Mouse (Mus musculus): ENCODE data around the gene Mipol1. TPM values are rescaled to one million over a fixed set of nuclear protein-coding genes. Genes with fewer than 3 reads are reported as not detected.

Mipol1 gene
- polyA plus RNA-seq, 1 experiment from 2014 or later = 5.8 TPM

GRCm38 (mm10) chr12:57536056-57536908 lies 306.1 kb downstream of the Mipol1 start:
- ATAC-seq (ENCODE audit: insufficient read depth, low FRiP score, low TSS enrichment) = no peak
- Histone ChIP-seq H3K27ac (ENCODE audit: low read depth, low read length) (no peak overlapping the region), H3K9ac (ENCODE audit: low read length) (no peak overlapping the region)

DNA sequence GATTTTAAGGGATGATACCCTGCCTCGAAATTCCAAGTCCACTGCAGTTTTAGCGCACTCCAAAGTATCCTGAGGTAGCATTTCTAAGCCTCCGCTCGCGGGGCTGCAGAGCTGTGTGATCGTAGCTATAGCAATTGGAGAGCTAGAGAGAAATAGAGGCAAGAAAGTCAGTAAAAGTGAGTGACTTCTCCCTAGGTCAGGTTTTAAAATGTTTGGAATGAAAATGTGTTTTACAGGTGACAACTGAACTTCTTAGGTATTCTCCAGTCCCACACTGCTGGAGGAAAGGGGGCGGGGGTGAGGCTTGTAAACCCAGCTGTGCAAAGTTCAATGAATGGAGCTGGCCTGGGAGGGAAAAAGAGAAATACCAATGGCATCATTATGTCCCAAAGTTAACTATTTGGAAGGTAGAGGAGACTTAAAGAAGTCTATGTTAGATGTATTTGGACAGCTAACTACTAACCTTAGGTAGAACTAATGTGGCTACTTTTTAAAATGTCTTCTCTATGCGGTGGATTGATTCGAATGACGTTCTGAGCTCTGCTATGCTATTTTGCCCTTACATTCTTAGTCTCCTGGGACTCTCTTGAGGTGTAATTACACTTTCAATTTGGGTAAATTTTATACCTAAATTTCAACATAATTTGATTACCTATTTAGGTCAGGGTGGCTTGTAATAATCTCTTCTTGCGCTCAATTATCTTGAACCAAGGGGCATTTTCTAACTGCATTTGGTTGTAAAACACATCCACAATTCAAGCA lies 306.9 kb downstream of the Mipol1 start:
- Histone ChIP-seq H3K9ac (ENCODE audit: low read length) (no peak overlapping the region), H3K27ac (ENCODE audit: low read depth, low read length) (no peak overlapping the region), H3K36me3 (ENCODE audit: control insufficient read depth, insufficient read depth, low read length) (no peaks in the 10 kb centered on the region), H3K27me3 (ENCODE audit: control insufficient read depth, insufficient read depth, low read length) (peaks cover 85% of the 10 kb centered on the region), H3K4me1 (ENCODE audit: control insufficient read depth, insufficient read depth, low read length) (peaks cover 18% of the 10 kb centered on the region), H3K4me2 (ENCODE audit: low read depth) (no peak overlapping the region), H3K9me3 (ENCODE audit: control insufficient read depth, low read length) (no peaks in the 10 kb centered on the region), H3K4me3 (ENCODE audit: low read depth, low read length) (no peak overlapping the region)
- ATAC-seq (ENCODE audit: insufficient read depth, low FRiP score, low TSS enrichment) (no peak), DNase-seq (ENCODE audit: low spot score) (no peak)
- 2% methylated on average over 11 of the region's 11 CpGs for WGBS

More at GRCm38 (mm10) chr12:57536056-57536908, 306.1 kb downstream of the Mipol1 start:
- H3K36me3 ChIP-seq (ENCODE audit: control insufficient read depth, insufficient read depth, low read length) = no peaks in the 10 kb centered on the region
- H3K9me3 ChIP-seq (ENCODE audit: control insufficient read depth, low read length) = no peaks in the 10 kb centered on the region
- DNase-seq (ENCODE audit: low spot score) = peak; percentile 53
- 1% methylated on average over 25 of the region's 25 CpGs for WGBS
- H3K4me3 ChIP-seq (ENCODE audit: low read depth, low read length) = no peak overlapping the region
- peaks cover 18% of the 10 kb centered on the region for H3K4me1 ChIP-seq (ENCODE audit: control insufficient read depth, insufficient read depth, low read length)
- H3K4me2 ChIP-seq (ENCODE audit: low read depth) = no peak overlapping the region
- peaks cover 85% of the 10 kb centered on the region for H3K27me3 ChIP-seq (ENCODE audit: control insufficient read depth, insufficient read depth, low read length)

DNA sequence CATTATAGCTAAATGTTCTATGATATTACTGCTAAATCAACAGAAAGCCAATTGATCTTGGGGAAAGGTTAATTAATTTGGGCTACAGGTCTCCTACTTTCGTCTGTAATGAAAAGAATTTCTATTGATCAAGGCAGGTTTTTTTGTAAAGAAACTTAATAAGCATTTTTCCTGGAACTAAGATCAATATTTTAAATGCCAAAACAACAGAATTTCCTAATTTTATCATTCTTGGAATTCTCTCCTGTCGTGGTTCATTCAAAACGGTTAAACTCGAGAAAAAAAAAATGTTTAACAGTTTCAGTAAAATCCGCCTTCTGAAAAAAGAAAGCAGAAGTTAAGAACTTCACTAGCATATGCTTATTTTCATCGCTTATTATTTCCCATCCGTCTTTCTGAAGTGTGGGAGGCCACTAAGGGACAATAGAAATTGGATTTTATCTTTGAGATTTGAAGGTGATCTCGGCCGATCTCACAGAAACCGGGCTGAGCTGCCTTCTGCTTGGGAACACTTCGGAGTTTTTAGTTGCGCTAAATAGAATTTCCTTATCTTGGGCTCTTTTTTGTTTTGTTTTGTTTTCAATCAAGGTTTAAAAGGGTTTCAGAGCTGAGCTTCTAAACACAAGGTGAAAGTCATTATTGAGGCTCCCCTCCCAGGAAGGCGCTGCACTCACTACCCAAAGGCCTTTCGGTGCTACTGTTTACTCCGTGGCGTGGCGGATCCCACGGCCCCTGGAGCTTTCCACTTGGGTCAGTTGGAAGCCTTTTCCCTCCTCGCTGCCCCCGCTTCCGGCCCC lies 307.8 kb downstream of the Mipol1 start:
- DNase-seq (ENCODE audit: low spot score) = no peak
- Histone ChIP-seq H3K9ac (ENCODE audit: low read length) (no peak overlapping the region), H3K36me3 (ENCODE audit: control insufficient read depth, insufficient read depth, low read length) (no peaks in the 10 kb centered on the region), H3K4me3 (ENCODE audit: low read depth, low read length) (peak overlapping the region; percentile 24), H3K9me3 (ENCODE audit: control insufficient read depth, low read length) (no peaks in the 10 kb centered on the region), H3K27me3 (ENCODE audit: control insufficient read depth, insufficient read depth, low read length) (peaks cover 88% of the 10 kb centered on the region), H3K4me1 (ENCODE audit: control insufficient read depth, insufficient read depth, low read length) (peaks cover 18% of the 10 kb centered on the region), H3K27ac (ENCODE audit: low read depth, low read length) (no peak overlapping the region), H3K4me2 (ENCODE audit: low read depth) (peak overlapping the region; percentile 70)
- ATAC-seq (ENCODE audit: insufficient read depth, low FRiP score, low TSS enrichment) = 0 out of 2 replicates have a peak, but pooled peaks have one; percentile 2
- under 1% methylated on average over 21 of the region's 21 CpGs for WGBS

- H3K27ac ChIP-seq (ENCODE audit: low read depth, low read length) = peak overlapping the region; percentile 49; the same call in 1 of the 2 replicates
- H3K9me3 ChIP-seq (ENCODE audit: control insufficient read depth, low read length) = no peaks in the 10 kb centered on the region
- peak; percentile 80 for DNase-seq (ENCODE audit: low spot score)
- peak; percentile 69 for ATAC-seq (ENCODE audit: insufficient read depth, low FRiP score, low TSS enrichment)
- 0 out of 2 replicates have a peak overlapping the region, but pooled peaks have one; percentile 10 for H3K9ac ChIP-seq (ENCODE audit: low read length)
- H3K36me3 ChIP-seq (ENCODE audit: control insufficient read depth, insufficient read depth, low read length) = no peaks in the 10 kb centered on the region
- peaks cover 18% of the 10 kb centered on the region for H3K4me1 ChIP-seq (ENCODE audit: control insufficient read depth, insufficient read depth, low read length)
- H3K4me2 ChIP-seq (ENCODE audit: low read depth) = peak overlapping the region; percentile 70
- under 1% methylated on average over 63 of the region's 63 CpGs for WGBS
- H3K4me3 ChIP-seq (ENCODE audit: low read depth, low read length) = peak overlapping the region; percentile 24
- peaks cover 88% of the 10 kb centered on the region for H3K27me3 ChIP-seq (ENCODE audit: control insufficient read depth, insufficient read depth, low read length)
Observed at GRCm38 (mm10) chr12:57538588-57539550, 308.6 kb downstream of the Mipol1 start.

- Histone ChIP-seq H3K36me3 (ENCODE audit: control insufficient read depth, insufficient read depth, low read length) (no peaks in the 10 kb centered on the region), H3K27me3 (ENCODE audit: control insufficient read depth, insufficient read depth, low read length) (peaks cover 89% of the 10 kb centered on the region), H3K4me2 (ENCODE audit: low read depth) (no peak overlapping the region), H3K4me3 (ENCODE audit: low read depth, low read length) (peak overlapping the region; percentile 24; the same call in 1 of the 2 replicates), H3K9ac (ENCODE audit: low read length) (no peak overlapping the region), H3K4me1 (ENCODE audit: control insufficient read depth, insufficient read depth, low read length) (peaks cover 18% of the 10 kb centered on the region), H3K9me3 (ENCODE audit: control insufficient read depth, low read length) (no peaks in the 10 kb centered on the region), H3K27ac (ENCODE audit: low read depth, low read length) (no peak overlapping the region)
- WGBS = under 1% methylated on average over 10 of the region's 10 CpGs
- ATAC-seq (ENCODE audit: insufficient read depth, low FRiP score, low TSS enrichment) = no peak
- peak; percentile 60 for DNase-seq (ENCODE audit: low spot score)
Observed at GRCm38 (mm10) chr12:57539551-57539985, 309.3 kb downstream of the Mipol1 start.

GRCm38 (mm10) chr12:57541118-57541517 lies 310.9 kb downstream of the Mipol1 start:
- Histone ChIP-seq H3K9ac (ENCODE audit: low read length) (no peak overlapping the region), H3K4me1 (ENCODE audit: control insufficient read depth, insufficient read depth, low read length) (peaks cover 20% of the 10 kb centered on the region), H3K4me2 (ENCODE audit: low read depth) (no peak overlapping the region), H3K36me3 (ENCODE audit: control insufficient read depth, insufficient read depth, low read length) (no peaks in the 10 kb centered on the region), H3K27me3 (ENCODE audit: control insufficient read depth, insufficient read depth, low read length) (peaks cover 89% of the 10 kb centered on the region), H3K27ac (ENCODE audit: low read depth, low read length) (no peak overlapping the region), H3K9me3 (ENCODE audit: control insufficient read depth, low read length) (no peaks in the 10 kb centered on the region), H3K4me3 (ENCODE audit: low read depth, low read length) (no peak overlapping the region)
- ATAC-seq (ENCODE audit: insufficient read depth, low FRiP score, low TSS enrichment) = no peak
- 9% methylated on average over 6 of the region's 6 CpGs for WGBS
- peak; percentile 24 for DNase-seq (ENCODE audit: low spot score)

- H3K9ac ChIP-seq (ENCODE audit: low read length) = no peak overlapping the region
- H3K9me3 ChIP-seq (ENCODE audit: control insufficient read depth, low read length) = no peaks in the 10 kb centered on the region
- no peaks in the 10 kb centered on the region for H3K36me3 ChIP-seq (ENCODE audit: control insufficient read depth, insufficient read depth, low read length)
- under 1% methylated on average over 41 of the region's 46 CpGs for WGBS
- H3K4me2 ChIP-seq (ENCODE audit: low read depth) = peak overlapping the region; percentile 19
- 0 out of 2 replicates have a peak overlapping the region, but pooled peaks have one; percentile 12 for H3K4me3 ChIP-seq (ENCODE audit: low read depth, low read length)
- DNase-seq (ENCODE audit: low spot score) (peak; percentile 57), ATAC-seq (ENCODE audit: insufficient read depth, low FRiP score, low TSS enrichment) (no peak)
- H3K27me3 ChIP-seq (ENCODE audit: control insufficient read depth, insufficient read depth, low read length) = peaks cover 89% of the 10 kb centered on the region
- H3K27ac ChIP-seq (ENCODE audit: low read depth, low read length) = no peak overlapping the region
- H3K4me1 ChIP-seq (ENCODE audit: control insufficient read depth, insufficient read depth, low read length) = peaks cover 20% of the 10 kb centered on the region
Observed at GRCm38 (mm10) chr12:57541931-57542745, 311.9 kb downstream of the Mipol1 start.
